Mouse (Mus musculus): ENCODE measurements at regions not wholly inside any gene's neighbourhood (a gene's known extent, or its start where the extent isn't known, plus 50 kb on each side); places are given as distances from the start of the nearest gene placed in this dataset.

GRCm38 (mm10) chr8:8256327-8256726, 404.7 kb downstream of the Efnb2 start:
- H3K9ac ChIP-seq (ENCODE audit: control insufficient read depth, low read depth, low read length, poor library complexity, severe bottlenecking): no peak overlapping the region
- H3K27ac ChIP-seq (ENCODE audit: control insufficient read depth, low read depth, low read length): no peak overlapping the region
- no peak overlapping the region for H3K4me3 ChIP-seq (ENCODE audit: control insufficient read depth in 1 of 2, insufficient read depth in 1 of 2, low read depth in 2 of 2, low read length in 2 of 2)
- no peaks in the 10 kb centered on the region for H3K79me2 ChIP-seq (ENCODE audit: control insufficient read depth, insufficient read depth, low read length, poor library complexity)
- H3K4me1 ChIP-seq (ENCODE audit: control insufficient read depth in 1 of 2, insufficient read depth in 2 of 2, low read length in 2 of 2): no peaks in the 10 kb centered on the region
- no peaks in the 10 kb centered on the region for H3K36me3 ChIP-seq (ENCODE audit: control insufficient read depth in 1 of 2, insufficient read depth in 2 of 2, low read length in 2 of 2)
- no peak for DNase-seq (ENCODE audit: low read depth, low spot score)
- H3K9me3 ChIP-seq (replicated peaks; ENCODE audit: insufficient read depth, low read length): no peaks in the 10 kb centered on the region
- H3K27me3 ChIP-seq (ENCODE audit: control insufficient read depth in 1 of 2, insufficient read depth in 2 of 2, low read length in 2 of 2): no peaks in the 10 kb centered on the region
- TF ChIP-seq MAX (IDR thresholded peaks at IDR 0.05; ENCODE audit: low read length) (no peak), ZNF384 (IDR thresholded peaks at IDR 0.05; ENCODE audit: low read depth, low read length) (no peak), ZKSCAN1 (IDR thresholded peaks at IDR 0.05; ENCODE audit: low read depth, low read length) (no peak), HCFC1 (IDR thresholded peaks at IDR 0.05; ENCODE audit: low read depth, low read length) (no peak), GATA1 (IDR thresholded peaks at IDR 0.05; ENCODE audit: low read depth, low read length) (no peak), SMC3 (IDR thresholded peaks at IDR 0.05; ENCODE audit: low read depth, low read length) (no peak), NELFE (IDR thresholded peaks at IDR 0.05; ENCODE audit: low read depth, low read length) (no peak), BHLHE40 (IDR thresholded peaks at IDR 0.05; ENCODE audit: borderline replicate concordance, low read depth, low read length) (no peak), MXI1 (IDR thresholded peaks at IDR 0.05; ENCODE audit: low read depth, low read length) (no peak), SIN3A (IDR thresholded peaks at IDR 0.05; ENCODE audit: low read length) (no peak)

- TF ChIP-seq CHD2 (IDR thresholded peaks at IDR 0.05; ENCODE audit: low read length) (no peak), TCF12 (IDR thresholded peaks at IDR 0.05; ENCODE audit: low read depth, low read length) (no peak), CHD1 (IDR thresholded peaks at IDR 0.05; ENCODE audit: low read depth, low read length) (no peak), MEF2A (IDR thresholded peaks at IDR 0.05; ENCODE audit: extremely low read depth, insufficient replicate concordance, low read depth, low read length, poor library complexity, severe bottlenecking) (no peak), SIN3A (IDR thresholded peaks at IDR 0.05; ENCODE audit: low read length) (no peak), ELF1 (IDR thresholded peaks at IDR 0.05; ENCODE audit: low read depth, low read length) (no peak), NELFE (IDR thresholded peaks at IDR 0.05; ENCODE audit: low read depth, low read length) (no peak), USF1 (IDR thresholded peaks at IDR 0.05; ENCODE audit: low read depth, low read length) (no peak), HCFC1 (IDR thresholded peaks at IDR 0.05; ENCODE audit: low read depth, low read length) (no peak), MAFK (IDR thresholded peaks at IDR 0.05; ENCODE audit: borderline replicate concordance, low read depth, low read length) (no peak), TAL1 (IDR thresholded peaks at IDR 0.05; ENCODE audit: low read length) (no peak), GABPA (IDR thresholded peaks at IDR 0.05; ENCODE audit: low read depth, low read length) (no peak), KAT2A (conservative IDR thresholded peaks at IDR 0.05; ENCODE audit: low read depth, low read length) (no peak), RAD21 (IDR thresholded peaks at IDR 0.05; ENCODE audit: low read depth, low read length) (no peak), MAX (IDR thresholded peaks at IDR 0.05; ENCODE audit: low read length) (no peak), RCOR1 (IDR thresholded peaks at IDR 0.05; ENCODE audit: low read depth, low read length) (no peak), UBTF (IDR thresholded peaks at IDR 0.05; ENCODE audit: borderline replicate concordance, insufficient read depth, low read depth, low read length) (no peak), ZMIZ1 (IDR thresholded peaks at IDR 0.05; ENCODE audit: low read depth, low read length) (no peak)
- Histone ChIP-seq H3K79me2 (ENCODE audit: control insufficient read depth, insufficient read depth, low read length, poor library complexity) (no peaks in the 10 kb centered on the region), H3K27me3 (ENCODE audit: control insufficient read depth in 1 of 2, insufficient read depth in 2 of 2, low read length in 2 of 2) (no peaks in the 10 kb centered on the region), H3K4me3 (ENCODE audit: control insufficient read depth in 1 of 2, insufficient read depth in 1 of 2, low read depth in 2 of 2, low read length in 2 of 2) (no peak overlapping the region), H3K27ac (ENCODE audit: control insufficient read depth, low read depth, low read length) (no peak overlapping the region), H3K36me3 (ENCODE audit: control insufficient read depth in 1 of 2, insufficient read depth in 2 of 2, low read length in 2 of 2) (no peaks in the 10 kb centered on the region), H3K9me3 (replicated peaks; ENCODE audit: insufficient read depth, low read length) (no peaks in the 10 kb centered on the region), H3K4me1 (ENCODE audit: control insufficient read depth in 1 of 2, insufficient read depth in 2 of 2, low read length in 2 of 2) (no peaks in the 10 kb centered on the region), H3K9ac (ENCODE audit: control insufficient read depth, low read depth, low read length, poor library complexity, severe bottlenecking) (no peak overlapping the region)
- no peak for DNase-seq (ENCODE audit: low read depth, low spot score)
Measured at GRCm38 (mm10) chr8:8254446-8254845, 406.6 kb downstream of the Efnb2 start.
